Mouse (Mus musculus): ENCODE measurements around the gene Runx1. TPM values are rescaled to one million over a fixed set of nuclear protein-coding genes. Genes with fewer than 3 reads are reported as not detected.

The Runx1 gene
- total RNA-seq (2022): 1 to 10 TPM; 1.4 to 4.5 (median 3.2) TPM

DNA sequence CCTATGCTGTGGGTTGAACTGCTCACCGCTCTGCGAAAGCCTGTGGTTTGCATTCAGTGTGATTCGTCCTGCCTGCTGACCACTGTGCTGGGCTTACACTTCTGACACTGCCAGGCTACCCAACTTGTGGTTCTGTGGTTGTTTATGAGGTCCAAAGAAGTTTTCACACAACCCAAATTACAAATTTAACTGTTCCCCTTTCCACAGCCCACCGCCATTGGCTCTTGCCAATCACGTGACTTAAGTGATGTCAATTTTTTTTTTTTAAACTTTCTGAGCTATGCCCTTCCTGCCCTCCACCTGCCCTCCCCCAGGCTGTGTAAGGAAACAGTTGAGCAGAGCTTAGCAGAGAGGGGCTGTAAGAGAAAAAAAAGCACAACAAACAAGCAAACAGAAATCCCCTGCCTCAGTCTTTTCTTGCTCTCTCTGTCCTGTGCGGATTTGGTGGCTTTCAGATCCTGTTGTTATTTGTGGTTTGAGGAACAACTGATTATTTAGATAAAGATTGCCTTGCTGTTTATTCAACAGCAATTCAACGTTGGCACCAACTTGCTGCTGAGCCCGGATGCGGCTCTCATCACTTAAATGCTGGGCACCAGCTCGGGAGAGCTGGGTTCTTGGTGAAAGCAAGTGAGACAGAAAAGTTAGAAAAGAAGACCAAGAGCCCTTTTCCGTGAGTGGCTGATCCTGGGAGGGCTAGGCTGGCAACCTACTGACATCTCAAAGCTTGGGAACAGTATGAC, at the start of gene Runx1:
TSS of gene Runx1 (minus strand) at position 242 of the 743 bp plus-strand sequence.
- DNase-seq (ENCODE audit: low spot score in 2 of 2): no peak

DNA sequence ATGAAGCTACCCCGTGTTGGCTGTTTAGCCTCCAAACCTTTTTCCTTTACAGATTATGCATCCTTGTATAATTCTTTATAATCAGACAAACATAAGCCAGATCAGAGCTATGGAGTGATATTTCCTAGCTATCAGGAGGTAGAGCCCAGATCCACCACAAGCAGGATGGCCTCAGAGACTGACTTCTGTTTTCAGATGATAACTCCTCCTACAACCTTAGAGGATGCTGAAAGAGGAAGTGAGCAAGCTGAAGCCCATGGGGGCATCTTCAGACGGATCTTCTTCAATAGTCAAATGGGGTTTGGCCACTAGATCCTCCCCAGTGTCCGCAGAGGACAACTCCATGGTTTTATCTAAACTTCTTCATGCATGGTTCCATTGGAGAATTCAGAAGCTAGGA, 48.1 kb upstream of the Runx1 start:
- DNase-seq (ENCODE audit: low spot score in 2 of 2): no peak

- DNase-seq (ENCODE audit: low spot score in 2 of 2): no peak
Measured at GRCm38 (mm10) chr16:92871728-92872127, 45.8 kb upstream of the Runx1 start.

- no peak for DNase-seq (ENCODE audit: low spot score in 2 of 2)
Measured at GRCm38 (mm10) chr16:92868550-92868949, 42.6 kb upstream of the Runx1 start.

DNA sequence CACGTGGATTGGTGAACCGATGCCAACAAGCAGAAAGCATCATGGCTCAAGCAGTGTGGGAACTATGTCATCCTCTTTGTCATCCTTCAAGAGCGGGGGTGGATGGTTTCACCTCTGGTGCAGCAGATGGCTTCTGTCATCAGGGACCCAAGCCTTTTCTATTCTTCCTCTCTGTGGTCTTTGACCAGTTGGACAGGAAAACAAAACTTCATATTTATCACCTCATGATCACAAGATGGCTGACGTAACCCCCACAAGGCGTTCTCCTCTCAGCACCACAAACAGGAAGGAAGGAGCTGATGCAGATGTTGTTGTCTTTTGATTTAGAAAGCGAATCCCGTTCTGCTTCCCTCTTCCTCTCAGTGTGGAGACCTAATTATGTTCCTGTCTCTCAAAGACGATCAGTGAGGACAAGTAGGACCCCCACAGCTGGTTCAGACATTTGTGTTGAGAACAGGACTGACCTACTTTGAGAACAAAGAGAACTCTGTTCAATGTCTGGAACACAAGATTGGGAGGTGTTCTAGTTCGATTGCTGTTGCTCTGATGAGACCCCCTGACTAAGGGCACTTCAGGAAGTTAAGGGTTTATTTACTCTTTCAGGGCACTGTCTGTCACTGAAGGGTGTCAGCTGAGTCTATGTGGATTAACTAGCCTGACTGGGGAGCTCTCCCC, 41.4 kb upstream of the Runx1 start:
- no peak for DNase-seq (ENCODE audit: low spot score in 2 of 2)

DNA sequence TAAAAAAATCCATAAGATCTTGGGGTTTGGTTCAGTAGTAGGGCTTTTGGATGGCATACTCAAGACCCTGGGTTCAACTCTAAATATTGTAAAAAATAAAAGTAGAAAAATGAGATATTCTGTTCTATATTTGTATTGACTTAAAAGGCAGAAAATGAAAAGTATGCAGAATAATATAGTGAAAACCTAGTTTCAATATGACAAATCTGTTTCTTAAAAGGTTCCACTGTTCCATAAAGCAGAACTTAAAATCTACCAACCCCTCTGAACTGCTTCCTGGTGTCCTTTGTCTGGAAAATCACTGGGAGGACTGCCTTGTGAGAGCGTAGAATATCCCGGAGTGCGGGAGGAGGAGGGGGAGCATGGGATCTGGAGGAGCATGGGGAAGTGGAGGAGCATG, 39.4 kb upstream of the Runx1 start:
- DNase-seq (ENCODE audit: low spot score in 2 of 2): no peak

DNA sequence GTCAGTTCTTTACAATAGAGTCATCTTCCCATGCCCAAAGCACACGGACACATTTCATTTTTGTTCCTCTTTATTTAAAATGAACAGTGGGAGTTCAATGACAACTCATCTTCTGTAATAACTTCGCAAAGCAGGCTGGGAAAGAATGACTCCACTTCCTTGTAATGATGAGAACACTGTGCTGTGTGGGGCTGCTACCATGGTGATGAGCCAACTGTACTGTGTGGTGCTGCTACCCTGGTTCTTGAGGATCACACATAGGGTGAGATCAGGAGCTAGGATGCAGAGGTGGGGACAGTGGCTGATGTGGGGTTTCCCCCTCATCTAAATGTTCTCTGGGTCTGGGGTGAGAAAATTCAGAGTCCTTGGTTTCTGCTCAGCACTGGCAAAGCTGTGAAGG, 38.2 kb upstream of the Runx1 start:
- DNase-seq (ENCODE audit: low spot score in 2 of 2): no peak

GRCm38 (mm10) chr16:92863179-92863578, 37.2 kb upstream of the Runx1 start:
- no peak for DNase-seq (ENCODE audit: low spot score in 2 of 2)

GRCm38 (mm10) chr16:92862430-92862829, 36.5 kb upstream of the Runx1 start:
- DNase-seq (ENCODE audit: low spot score in 2 of 2): no peak

DNA sequence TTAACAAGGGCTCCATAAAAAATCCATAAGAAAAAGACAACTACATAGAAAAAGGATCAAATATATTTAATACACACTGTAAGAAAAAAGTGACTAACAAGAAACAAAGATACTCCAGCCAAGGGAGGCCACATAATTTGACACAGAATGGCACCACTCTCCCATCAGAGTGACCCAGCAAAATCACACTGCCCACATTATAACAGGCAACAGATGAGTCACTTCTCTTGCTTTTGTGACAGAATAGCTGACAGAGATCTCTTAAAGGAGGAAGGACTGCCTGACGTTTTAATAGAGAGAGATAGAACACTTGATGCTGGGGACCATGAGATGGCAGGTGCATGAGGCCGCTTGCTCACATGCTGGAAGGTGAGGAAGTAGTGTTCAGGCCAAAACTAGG, 35.6 kb upstream of the Runx1 start:
- no peak for DNase-seq (ENCODE audit: low spot score in 2 of 2)

DNA sequence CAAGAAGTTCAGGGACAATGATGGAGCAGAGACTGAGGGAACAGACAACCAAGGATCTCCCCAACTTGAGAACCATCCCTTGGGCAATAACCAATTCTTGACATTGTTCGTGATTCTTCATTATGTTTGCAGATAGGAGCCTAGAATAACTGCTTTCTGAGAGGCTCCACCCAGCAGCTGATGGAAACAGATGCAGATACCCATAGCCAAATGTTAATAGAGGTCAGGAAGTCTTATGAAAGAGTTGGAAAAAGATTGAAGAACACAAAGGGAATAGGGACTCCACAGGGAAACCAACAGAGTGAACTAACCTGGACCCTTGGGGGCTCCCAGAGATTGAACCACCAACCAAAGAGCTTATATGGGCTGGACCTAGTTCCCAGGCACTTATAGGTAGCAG, 34.7 kb upstream of the Runx1 start:
- DNase-seq (ENCODE audit: low spot score in 2 of 2): no peak

DNA sequence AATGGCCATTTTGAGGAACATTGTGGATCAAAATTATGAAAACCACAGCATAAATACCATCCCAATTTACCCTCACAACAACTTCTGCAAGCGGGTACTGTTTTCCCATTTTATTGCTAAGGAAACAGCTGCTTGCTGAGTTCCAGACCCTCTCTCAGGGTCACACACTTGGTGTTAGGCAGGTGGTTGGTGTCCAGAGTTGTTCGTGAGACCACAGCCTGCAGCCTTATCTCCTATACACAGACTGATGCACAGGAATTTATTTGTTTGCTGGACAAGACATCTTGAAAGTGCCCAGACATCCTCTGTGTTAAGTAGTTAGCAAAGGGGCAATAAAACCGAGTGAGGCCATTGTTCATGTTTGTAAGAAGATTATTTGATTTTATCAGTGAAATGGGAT, 30.8 kb upstream of the Runx1 start:
- DNase-seq (ENCODE audit: low spot score in 2 of 2): no peak

GRCm38 (mm10) chr16:92852276-92852675, 26.3 kb upstream of the Runx1 start:
- no peak for DNase-seq (ENCODE audit: low spot score in 2 of 2)

DNA sequence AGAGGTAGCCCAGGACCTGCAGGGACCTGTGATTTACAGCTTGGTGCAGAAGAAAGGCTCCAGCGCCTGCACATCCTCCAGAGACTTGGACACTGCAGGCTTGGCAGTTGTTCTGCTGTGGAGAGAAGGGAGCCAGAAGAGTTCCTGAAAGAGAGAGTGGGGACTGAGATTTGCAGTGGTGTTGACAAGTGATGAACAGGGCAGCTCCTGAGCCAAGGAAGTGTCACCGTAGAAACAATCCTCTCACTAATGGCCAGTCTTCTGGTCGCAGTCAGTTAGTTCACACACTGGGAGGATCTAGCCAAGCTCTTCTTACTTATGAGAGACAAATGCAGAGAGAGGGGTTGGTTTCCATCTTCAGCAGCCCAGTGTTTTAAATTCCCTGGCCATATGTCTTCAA, 24.5 kb upstream of the Runx1 start:
- no peak for DNase-seq (ENCODE audit: low spot score in 2 of 2)

DNA sequence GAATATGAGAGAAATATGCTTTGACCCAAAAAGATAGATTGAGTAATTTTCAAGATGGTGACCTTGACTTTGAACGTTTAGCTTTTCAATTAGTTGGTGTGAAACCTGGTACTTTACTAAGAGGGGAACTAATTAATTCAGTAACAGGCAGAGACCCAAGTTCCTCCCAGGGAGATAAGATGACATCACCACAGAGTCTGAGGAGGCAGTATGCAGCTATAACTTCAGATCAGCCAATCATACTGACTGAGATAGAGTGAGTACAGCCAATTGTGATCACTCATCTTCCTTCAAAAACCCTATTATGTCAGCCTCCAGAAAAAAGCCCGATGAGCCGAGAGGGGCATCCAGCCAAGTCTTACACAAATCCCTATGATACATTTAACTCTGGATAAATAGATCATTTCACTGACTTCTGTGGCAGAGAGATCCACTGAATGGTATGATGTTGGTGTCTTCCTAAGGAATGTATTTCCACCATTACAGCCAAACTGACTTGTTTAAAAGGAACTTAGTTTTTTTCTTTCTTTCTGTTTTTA, 21.9 kb upstream of the Runx1 start:
- no peak for DNase-seq (ENCODE audit: low spot score in 2 of 2)

- no peak for DNase-seq (ENCODE audit: low spot score in 2 of 2)
Measured at GRCm38 (mm10) chr16:92845244-92846225, 19.6 kb upstream of the Runx1 start.

DNA sequence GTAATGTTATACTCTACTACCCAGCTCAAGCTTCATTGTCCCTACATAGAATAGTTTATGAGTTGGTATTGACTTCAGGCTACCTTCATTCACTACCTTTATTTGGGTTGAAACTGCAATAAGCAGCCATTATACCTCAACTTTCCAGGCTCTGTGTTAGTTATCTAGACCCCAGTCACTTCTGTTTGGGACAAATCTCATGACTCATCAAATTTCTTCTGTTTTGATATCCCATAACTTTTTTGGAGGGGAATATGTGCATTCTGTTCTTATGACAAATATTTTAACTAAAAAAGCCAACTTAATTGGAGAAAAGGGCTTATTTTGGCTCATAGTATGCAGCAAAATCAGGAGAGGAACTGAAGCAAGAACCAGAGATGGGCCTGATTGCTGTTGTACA, 12.8 kb upstream of the Runx1 start:
- no peak for DNase-seq (ENCODE audit: low spot score in 2 of 2)

- DNase-seq (ENCODE audit: low spot score in 2 of 2): no peak
Measured at GRCm38 (mm10) chr16:92831341-92831740, 5.4 kb upstream of the Runx1 start.

DNA sequence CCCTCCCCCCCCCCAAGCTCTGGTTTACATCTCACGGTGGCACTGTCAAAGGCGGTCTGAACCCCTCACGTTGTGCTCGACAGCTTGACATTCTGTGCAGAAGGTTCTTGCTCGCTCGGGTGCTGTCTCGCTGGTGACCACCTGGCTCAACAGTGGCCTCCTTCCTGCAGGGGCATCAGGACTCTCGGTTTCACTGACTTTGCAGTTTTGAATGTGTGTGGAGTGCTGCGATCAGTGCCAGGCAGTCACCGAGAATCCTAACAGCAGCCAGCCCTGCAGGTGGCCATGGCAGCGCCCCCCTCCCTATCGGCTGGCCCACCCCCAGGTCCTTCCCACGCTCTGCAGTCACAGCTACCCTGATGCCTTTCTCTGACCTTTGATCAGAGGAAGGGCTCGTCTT, 4.5 kb upstream of the Runx1 start:
- no peak for DNase-seq (ENCODE audit: low spot score in 2 of 2)

DNA sequence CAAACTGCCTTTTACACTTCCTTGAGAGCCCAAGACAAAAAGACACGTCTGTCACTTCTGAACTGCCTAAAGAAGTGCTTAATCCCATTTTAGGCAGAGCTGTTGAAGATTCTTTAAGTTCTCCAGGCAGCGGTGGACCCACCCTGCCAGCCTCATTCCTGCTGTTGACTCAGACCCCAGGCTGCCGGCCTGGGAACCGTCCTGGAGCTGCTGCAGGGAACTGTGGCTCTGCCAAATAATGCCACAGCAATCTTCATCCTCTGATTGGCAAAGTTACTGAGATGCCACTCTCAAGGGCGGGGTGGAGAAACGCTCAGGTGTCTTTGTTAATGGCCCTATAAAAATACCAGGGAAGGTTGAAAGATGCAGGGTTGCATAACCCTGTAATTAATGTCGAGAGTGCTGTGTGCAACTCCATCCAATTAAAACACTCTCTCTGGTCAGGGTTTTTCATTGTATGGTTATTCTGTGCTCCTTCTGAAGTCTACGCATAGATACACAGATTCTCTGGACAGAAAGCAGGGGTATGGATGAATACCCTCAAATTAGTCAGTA, 2.4 kb upstream of the Runx1 start:
- DNase-seq (ENCODE audit: low spot score in 2 of 2): no peak

GRCm38 (mm10) chr16:92827663-92828307, 1.8 kb upstream of the Runx1 start:
- no peak for DNase-seq (ENCODE audit: low spot score in 2 of 2)
